Mouse (Mus musculus): ENCODE results near the gene Fam189b. TPM values are rescaled to one million over a fixed set of nuclear protein-coding genes. Genes with fewer than 3 reads are reported as not detected.

Gene Fam189b
- polyA plus RNA-seq, 1 experiment from 2014 or later, result 43.6 TPM

MicroRNA genes within 50 kb of the gene (microRNA counts, 519-probe panel; counts per million panel counts)
- microRNA mmu-miR-92b, result 104 counts per million, percentile 35 among the panel's probes with 10 or more counts

Small RNA genes within 50 kb of the gene (microRNA-seq; reads per million reads assigned to microRNA genes)
- gene Mir92b, result 230 reads per million, percentile 66 among the genes with 10 or more reads in this experiment

Other genes with a start within 250 kb of the Fam189b start
- 16.6 and 22.1 TPM in 2 replicates for gene Ash1l, start 232.5 kb upstream of the Fam189b start, polyA plus RNA-seq (2015; fragmentation: Nextera tagmentation; extraction: Ambion mirVana)
- gene Dap3, start 232.0 kb upstream of the Fam189b start, polyA plus RNA-seq (2015; fragmentation: Nextera tagmentation; extraction: Ambion mirVana), result 161 and 163 TPM in 2 replicates
- gene Rusc1, start 89.8 kb upstream of the Fam189b start, polyA plus RNA-seq (2015; fragmentation: Nextera tagmentation; extraction: Ambion mirVana), result 21.3 and 22.5 TPM in 2 replicates
- gene Gm43738, start 82.0 kb upstream of the Fam189b start, polyA plus RNA-seq (2015; fragmentation: Nextera tagmentation; extraction: Ambion mirVana), result not detected in 2 replicates
- gene Fdps, start 81.2 kb upstream of the Fam189b start, polyA plus RNA-seq (2015; fragmentation: Nextera tagmentation; extraction: Ambion mirVana), result 175 and 179 TPM in 2 replicates
- gene Pklr, start 47.0 kb upstream of the Fam189b start, polyA plus RNA-seq (2015; fragmentation: Nextera tagmentation; extraction: Ambion mirVana), result 4.7 and 5.0 TPM in 2 replicates
- 1.8 and 2.0 TPM in 2 replicates for gene Hcn3, start 22.9 kb upstream of the Fam189b start, polyA plus RNA-seq (2015; fragmentation: Nextera tagmentation; extraction: Ambion mirVana)
- 29.1 and 30.6 TPM in 2 replicates for gene Clk2, start 18.3 kb upstream of the Fam189b start, polyA plus RNA-seq (2015; fragmentation: Nextera tagmentation; extraction: Ambion mirVana)
- gene Scamp3, start 5.7 kb upstream of the Fam189b start, polyA plus RNA-seq (2015; fragmentation: Nextera tagmentation; extraction: Ambion mirVana), result 140 TPM in 2 replicates
- gene Gba, start 19.8 kb downstream of the Fam189b start, polyA plus RNA-seq (2015; fragmentation: Nextera tagmentation; extraction: Ambion mirVana), result 54.9 and 56.1 TPM in 2 replicates
- 18.2 and 18.4 TPM in 2 replicates for gene Thbs3, start 32.0 kb downstream of the Fam189b start, polyA plus RNA-seq (2015; fragmentation: Nextera tagmentation; extraction: Ambion mirVana)
- 227 and 235 TPM in 2 replicates for gene Mtx1, start 43.9 kb downstream of the Fam189b start, polyA plus RNA-seq (2015; fragmentation: Nextera tagmentation; extraction: Ambion mirVana)
- gene Muc1, start 45.9 kb downstream of the Fam189b start, polyA plus RNA-seq (2015; fragmentation: Nextera tagmentation; extraction: Ambion mirVana), result 20.0 and 23.6 TPM in 2 replicates
- 272 and 300 TPM in 2 replicates for gene Krtcap2, start 62.8 kb downstream of the Fam189b start, polyA plus RNA-seq (2015; fragmentation: Nextera tagmentation; extraction: Ambion mirVana)
- 4.7 and 6.0 TPM in 2 replicates for gene Trim46, start 63.2 kb downstream of the Fam189b start, polyA plus RNA-seq (2015; fragmentation: Nextera tagmentation; extraction: Ambion mirVana)
- gene Dpm3, start 76.2 kb downstream of the Fam189b start, polyA plus RNA-seq (2015; fragmentation: Nextera tagmentation; extraction: Ambion mirVana), result 127 and 146 TPM in 2 replicates
- gene Slc50a1, start 87.4 kb downstream of the Fam189b start, polyA plus RNA-seq (2015; fragmentation: Nextera tagmentation; extraction: Ambion mirVana), result 58.8 and 64.3 TPM in 2 replicates
- 81.9 and 86.7 TPM in 2 replicates for gene Efna1, start 98.0 kb downstream of the Fam189b start, polyA plus RNA-seq (2015; fragmentation: Nextera tagmentation; extraction: Ambion mirVana)
- gene Efna3, start 139.8 kb downstream of the Fam189b start, polyA plus RNA-seq (2015; fragmentation: Nextera tagmentation; extraction: Ambion mirVana), result 11.5 and 11.8 TPM in 2 replicates
- 29.2 and 31.3 TPM in 2 replicates for gene Efna4, start 154.9 kb downstream of the Fam189b start, polyA plus RNA-seq (2015; fragmentation: Nextera tagmentation; extraction: Ambion mirVana)
- 107 and 108 TPM in 2 replicates for gene Adam15, start 166.9 kb downstream of the Fam189b start, polyA plus RNA-seq (2015; fragmentation: Nextera tagmentation; extraction: Ambion mirVana)
- 0.32 and 0.35 TPM in 2 replicates for gene Dcst2, start 178.8 kb downstream of the Fam189b start, polyA plus RNA-seq (2015; fragmentation: Nextera tagmentation; extraction: Ambion mirVana)
- 2.9 and 3.3 TPM in 2 replicates for gene Dcst1, start 182.1 kb downstream of the Fam189b start, polyA plus RNA-seq (2015; fragmentation: Nextera tagmentation; extraction: Ambion mirVana)
- 3.3 and 3.5 TPM in 2 replicates for gene Zbtb7b, start 211.6 kb downstream of the Fam189b start, polyA plus RNA-seq (2015; fragmentation: Nextera tagmentation; extraction: Ambion mirVana)
- gene Lenep, start 219.7 kb downstream of the Fam189b start, polyA plus RNA-seq (2015; fragmentation: Nextera tagmentation; extraction: Ambion mirVana), result 0.18 and 1.3 TPM in 2 replicates
- 35.0 and 39.3 TPM in 2 replicates for gene Flad1, start 228.7 kb downstream of the Fam189b start, polyA plus RNA-seq (2015; fragmentation: Nextera tagmentation; extraction: Ambion mirVana)
- 483 and 495 TPM in 2 replicates for gene Cks1b, start 235.2 kb downstream of the Fam189b start, polyA plus RNA-seq (2015; fragmentation: Nextera tagmentation; extraction: Ambion mirVana)
- 115 and 118 TPM in 2 replicates for gene Shc1, start 235.3 kb downstream of the Fam189b start, polyA plus RNA-seq (2015; fragmentation: Nextera tagmentation; extraction: Ambion mirVana)
- gene Pygo2, start 247.1 kb downstream of the Fam189b start, polyA plus RNA-seq (2015; fragmentation: Nextera tagmentation; extraction: Ambion mirVana), result 38.9 and 41.2 TPM in 2 replicates

All from kidney, embryonic 16.5 days (tissue).